Mouse (Mus musculus): ENCODE measurements around the gene AI854703.

The AI854703 gene

DNA sequence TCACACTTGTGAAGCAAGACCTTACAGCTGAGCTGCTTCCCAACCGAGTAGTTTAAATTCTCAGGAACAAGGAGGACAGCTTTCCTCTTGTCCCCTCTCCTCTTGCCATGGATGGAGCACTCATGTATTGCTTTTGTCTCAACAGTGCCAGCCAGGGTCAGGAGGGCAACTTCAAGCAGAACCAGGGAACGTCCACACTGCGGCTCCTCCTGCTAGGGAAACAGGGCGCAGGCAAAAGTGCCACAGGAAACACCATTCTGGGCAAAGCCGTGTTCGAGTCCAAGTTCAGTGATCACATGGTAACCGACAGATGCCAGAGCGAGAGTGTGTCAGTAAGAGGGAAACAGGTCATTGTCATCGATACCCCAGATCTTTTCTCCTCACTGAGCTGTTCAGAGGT is 23.5 kb downstream of the AI854703 start:
- DNase-seq (ENCODE audit: extremely low spot score, low spot score), result no peak

DNA sequence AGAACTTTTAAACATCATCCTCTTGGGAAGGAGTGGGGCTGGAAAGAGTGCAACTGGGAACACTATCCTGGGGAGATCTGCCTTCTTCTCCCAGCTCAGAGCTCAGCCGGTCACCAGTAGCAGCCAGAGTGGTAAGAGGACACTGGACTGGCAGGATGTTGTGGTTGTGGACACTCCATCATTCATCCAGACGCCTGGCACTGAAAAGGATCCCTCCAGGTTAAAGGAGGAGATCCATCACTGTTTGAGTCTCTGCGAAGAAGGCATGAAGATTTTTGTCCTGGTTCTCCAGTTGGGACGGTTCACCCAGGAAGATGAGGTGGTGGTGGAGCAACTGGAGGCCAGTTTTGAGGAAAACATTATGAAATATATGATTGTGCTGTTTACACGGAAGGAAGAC is 32.2 kb downstream of the AI854703 start:
- DNase-seq (ENCODE audit: extremely low spot score, low spot score), result no peak

DNA sequence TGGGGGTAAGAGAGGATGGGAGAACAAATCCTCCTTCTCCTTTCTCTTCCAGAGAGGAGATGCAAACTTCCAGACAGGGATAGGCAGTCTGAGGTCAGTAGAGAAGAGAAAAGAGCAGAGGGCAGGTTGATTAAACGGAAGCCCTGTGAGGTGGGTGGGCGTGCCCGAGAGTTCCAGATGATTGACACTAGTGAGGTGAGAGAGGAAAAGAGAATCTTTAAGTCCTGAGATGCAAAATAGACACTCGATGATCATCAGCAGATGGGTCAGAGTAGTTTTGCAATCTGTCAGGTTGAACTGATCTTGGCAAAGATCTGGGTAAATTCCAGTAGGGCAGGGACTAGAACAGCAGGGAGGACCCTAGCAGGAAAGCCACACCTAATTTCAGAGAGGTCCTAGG is 38.2 kb downstream of the AI854703 start:
- DNase-seq (ENCODE audit: extremely low spot score, low spot score), result no peak

DNA sequence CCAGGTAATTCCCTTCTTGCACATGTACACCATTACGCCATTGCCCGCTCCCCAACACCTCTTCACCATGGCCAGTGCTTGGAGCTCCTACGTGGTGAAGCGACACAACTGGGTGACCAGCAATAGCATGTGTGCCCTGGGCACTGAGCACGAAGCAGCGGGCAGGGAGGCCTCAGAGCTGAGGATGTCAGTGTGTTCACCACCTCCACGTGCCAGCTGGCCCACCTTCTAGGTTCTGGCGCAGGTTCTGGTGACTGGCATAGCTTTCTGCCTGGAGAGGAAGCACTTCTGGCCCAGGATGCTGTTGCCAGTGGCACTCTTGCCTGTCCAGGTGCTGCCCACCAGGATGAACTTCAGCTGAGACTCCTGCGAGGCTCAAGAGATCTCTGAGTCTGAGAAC is 38.9 kb downstream of the AI854703 start:
- DNase-seq (ENCODE audit: extremely low spot score, low spot score), result no peak

DNA sequence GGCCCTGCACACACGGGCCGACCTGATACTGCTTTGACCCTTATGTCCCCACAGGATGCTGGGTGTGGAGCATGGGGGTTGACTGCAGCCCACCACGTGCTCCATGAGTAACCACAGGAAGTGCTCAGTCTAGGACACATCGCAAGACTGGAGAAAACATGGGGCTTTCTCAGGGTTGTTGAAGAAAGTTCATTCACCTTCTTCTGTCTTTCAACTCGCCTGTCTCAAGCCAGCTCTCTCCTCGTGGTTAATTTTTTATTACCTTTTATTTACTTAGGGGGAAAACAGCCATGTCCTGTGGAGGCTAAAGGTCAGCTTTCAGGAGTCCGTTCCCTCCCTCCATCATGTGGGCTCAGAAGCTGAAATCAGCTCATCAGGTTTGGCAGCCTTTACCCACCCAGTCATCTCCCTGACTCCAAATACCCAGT is 39.6 kb downstream of the AI854703 start:
- no peak for DNase-seq (ENCODE audit: extremely low spot score, low spot score)

DNA sequence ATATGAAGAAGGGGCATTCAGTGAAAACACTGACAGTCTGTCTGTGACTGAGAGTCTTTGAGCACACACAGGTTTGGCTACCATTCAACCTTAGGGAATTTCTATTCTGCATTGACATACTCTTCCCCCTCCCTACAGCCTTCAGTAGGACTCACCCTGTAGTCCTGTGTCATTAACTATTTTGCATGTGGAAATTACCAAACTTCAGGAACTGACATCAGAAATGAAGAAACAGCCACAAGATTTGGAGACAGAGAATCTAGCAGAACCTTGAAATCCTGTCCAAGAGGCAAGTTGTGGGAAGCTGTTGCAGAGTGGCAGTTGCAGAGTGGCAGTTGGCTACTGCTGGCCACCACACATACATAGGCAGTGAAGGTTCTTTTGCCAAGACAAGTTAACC is 41.5 kb downstream of the AI854703 start:
- no peak for DNase-seq (ENCODE audit: extremely low spot score, low spot score)

DNA sequence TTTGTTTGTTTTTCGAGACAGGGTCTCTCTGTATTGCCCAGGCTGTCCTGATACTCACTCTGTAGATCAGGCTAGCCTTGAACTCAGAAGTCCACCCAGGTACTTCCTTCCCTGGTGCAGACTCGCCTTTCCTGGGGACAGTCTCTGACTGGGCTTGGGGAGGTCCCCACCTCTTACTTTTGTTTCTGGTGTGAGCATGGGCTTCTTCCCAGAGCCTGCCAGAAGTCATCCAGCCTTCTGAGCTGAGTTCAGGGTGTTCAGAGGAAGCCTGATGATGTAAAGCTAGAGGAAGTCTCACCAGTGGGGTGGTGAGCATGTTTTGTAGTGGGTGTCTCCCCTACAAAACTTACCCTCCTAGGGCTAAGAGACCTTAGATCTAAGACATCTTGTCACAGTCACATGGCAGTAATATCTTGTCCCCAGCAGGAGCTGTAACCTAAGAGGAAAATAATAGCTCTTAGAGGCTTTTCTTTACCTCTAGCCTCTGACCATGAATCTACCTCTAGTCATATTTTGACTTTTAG is 42.9 kb downstream of the AI854703 start:
- no peak for DNase-seq (ENCODE audit: extremely low spot score, low spot score)

DNA sequence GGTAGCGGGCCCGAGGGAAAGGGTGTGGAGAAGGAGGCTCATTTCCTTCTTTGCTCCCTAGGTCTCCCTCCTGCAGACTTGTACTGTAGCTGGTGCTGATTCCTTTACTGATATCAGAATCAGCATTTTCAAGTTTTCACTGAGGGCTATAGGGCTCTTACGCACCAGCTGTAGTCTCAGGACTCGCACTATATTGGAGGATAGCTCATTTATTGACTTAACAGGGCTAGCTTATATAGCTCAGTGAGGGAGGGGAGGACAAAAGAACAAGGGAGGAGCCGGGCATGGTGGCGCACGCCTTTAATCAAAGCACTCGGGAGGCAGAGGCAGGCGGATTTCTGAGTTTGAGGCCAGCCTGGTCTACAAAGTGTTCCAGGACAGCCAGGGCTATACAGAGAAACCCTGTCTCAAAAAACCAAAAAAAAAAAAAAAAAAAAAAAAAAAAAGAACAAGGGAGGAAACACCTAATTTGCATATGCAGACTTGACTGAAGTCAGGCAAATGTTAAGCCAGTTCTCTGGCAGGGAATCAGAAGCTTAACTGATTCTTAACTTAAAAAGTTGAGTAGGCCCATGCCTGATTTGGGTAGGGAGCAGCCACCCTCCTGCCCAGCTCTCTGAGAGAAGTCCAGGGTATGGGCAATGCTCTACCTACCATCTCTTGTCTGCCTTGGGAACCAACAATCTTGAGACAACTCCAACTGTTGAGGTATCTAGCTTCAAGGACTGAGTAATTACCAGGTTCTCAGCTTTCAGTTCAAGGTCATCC is 47.9 kb downstream of the AI854703 start:
- no peak for DNase-seq (ENCODE audit: extremely low spot score, low spot score)

DNA sequence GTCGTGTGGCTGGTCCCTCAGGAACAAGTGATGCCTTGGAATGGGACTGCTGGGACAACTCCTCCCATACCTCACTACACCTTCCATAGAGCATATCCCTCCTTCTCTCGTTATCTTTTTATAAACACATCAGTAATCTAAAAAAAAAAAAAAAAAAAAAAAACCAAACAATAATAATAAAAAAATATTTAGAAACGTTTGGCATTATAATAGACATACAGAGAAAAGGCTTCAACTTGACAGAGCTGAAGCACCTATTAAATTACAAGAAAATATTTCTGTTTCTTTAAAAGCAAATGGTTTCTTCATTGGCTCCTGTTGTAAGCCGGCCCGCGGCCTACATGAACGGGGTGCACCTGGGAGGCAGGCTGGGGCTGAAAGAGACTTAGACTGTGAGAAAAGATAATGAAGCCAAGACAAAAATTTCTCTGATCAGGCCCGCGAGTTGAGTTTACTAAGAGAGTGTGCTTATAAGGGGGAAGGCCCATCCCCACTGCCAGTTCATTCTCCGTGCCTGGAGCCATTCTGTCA is 48.9 kb downstream of the AI854703 start:
- DNase-seq (ENCODE audit: extremely low spot score, low spot score), result no peak

DNA sequence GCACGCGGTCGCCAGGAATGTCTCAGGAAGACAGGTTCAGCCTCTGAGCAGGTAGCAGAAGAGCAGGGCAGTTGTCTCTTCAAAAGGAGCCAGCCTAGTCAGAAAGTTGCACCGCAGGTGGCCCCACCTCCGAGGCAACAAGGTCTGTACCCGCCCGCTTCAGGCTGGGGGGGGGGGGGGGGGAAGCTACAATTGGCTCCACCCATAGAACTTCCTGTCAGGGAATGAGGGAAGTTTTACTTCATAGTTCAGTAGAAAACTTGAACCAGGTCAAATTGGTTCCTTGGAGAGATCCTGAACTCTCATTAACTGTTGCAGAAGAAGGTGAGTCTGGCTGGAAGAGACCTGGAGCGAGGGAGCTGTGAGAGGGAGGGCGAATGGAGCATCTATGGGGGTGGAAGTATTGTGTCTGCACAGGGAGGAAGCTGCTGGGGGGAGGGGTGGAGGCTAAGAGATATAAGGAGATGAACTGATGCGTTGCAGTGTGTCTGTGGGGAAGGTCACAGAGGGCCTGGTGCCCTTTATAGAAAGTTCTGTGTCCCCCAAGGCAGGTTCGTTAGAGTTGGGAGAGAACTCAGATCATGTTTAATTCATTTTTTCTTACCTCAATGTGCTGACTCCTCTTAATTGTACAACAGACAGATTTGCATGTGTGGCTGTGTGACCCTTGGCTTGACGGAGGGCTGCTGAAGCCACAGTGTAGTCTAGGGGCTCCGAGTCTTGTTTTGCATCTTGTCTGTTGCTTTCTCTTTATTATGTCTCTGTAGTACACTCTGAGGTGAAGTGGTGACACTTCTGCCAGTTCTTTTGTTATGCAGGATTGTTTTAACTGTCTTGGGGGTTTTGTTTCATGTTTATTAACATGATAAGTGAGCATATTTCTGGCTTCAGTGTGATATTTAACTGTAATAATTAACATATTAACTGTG is 49.6 kb downstream of the AI854703 start, which contains the start of gene Gimap9:
Gene Gimap9, plus strand, starts transcription at position 199 of the 929 bp plus-strand sequence.
- DNase-seq (ENCODE audit: extremely low spot score, low spot score), result peak; percentile 22

DNA sequence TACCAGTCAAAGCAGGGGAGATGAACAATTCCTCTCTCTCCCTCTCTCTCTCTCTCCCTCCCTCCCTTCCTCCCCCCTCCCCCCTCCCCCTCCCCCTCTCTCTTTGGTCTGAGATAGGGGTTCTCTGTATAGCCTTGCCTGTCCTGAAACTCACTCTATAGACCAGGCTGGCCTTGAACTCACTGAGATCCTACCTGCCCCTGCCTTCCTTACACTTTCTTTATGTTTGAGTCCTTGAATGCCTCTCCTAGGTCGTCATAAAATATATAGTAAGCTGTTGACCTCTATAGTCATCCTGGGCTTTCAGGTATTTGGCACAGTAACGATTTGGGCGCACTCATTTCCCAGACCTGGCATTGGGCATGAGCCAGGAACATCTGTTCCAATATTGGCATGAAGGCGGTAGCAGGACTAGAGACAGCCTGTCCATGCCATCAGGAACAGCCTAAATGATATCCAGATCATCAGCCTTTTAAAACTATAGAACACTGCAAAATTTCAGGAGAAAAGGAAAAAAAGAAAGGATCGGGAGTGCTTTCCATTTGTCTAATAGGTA is 50.4 kb downstream of the AI854703 start:
- DNase-seq (ENCODE audit: extremely low spot score, low spot score), result peak; percentile 2

DNA sequence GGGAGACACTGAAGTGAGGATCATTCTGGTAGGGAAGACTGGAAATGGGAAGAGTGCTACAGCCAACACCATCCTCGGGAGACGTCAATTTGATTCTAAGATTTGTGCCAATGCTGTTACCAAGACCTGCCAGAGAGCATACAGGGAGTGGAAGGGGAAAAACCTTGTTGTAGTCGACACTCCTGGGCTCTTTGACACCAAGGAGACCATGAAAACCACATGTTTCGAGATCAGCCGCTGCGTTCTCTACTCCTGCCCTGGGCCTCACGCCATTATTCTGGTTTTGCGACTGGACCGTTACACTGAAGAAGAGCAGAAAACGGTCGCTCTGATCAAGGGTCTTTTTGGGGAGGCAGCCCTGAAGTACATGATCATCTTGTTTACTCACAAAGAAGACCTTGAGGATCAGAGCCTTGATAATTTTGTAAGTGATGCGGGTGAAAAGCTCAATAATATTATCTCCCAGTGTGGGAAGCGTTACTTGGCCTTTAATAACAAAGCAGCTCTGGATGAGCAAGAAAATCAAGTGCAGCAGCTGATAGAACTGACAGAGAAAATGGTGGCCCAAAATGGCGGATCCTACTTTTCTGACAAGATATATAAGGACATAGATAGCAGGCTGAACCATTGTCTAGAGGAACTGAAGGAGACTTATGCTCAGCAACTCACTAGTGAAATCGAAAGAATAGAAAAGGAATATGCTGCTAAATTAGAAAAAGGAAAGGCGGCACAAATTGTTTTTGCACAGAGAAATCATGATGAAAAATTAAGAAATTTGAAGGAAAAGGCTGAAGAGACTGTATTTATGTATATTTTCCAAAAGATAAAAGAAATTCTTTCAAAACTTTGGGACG is 51.2 kb downstream of the AI854703 start:
- DNase-seq (ENCODE audit: extremely low spot score, low spot score), result peak; percentile 5

DNA sequence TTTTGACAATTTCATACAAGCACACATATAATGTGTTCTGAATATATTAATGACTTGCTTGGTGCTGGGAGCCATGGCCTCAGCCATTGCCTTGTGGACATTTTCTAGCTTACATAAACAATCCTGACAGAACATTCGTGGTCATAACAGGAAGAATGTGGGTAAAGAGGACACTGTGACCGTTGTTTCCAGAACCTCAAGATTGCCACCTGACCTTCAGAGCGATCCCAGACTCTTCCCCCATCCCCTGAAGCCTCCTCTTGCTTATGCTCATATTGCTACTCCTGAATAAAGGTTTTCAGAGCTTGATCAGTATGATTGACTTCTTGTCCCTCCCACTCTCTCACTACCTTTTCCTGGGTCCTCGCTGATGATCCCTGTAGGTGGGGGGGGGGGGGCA is 51.8 kb downstream of the AI854703 start:
- peak; percentile 4 for DNase-seq (ENCODE audit: extremely low spot score, low spot score)

DNA sequence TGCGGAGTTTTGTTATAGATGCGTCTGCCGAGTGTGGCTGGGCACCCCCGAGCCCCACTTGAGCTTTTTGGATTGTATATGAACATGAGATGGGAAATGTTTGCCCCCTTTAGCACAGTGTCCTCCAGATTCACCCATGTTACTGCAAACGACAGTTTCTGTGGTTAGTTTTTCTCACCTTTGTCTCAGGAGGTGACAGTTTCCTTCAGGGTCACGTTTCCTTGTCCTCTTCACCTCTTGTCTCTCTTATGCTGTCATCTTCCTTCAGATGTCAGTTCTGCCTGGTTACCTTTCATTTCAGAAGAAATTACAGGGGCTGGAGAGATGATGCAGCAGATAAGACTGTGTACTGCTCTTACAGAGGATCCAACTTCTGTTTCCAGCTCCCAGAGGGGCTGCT is 53.1 kb downstream of the AI854703 start:
- DNase-seq (ENCODE audit: extremely low spot score, low spot score), result peak; percentile 1

DNA sequence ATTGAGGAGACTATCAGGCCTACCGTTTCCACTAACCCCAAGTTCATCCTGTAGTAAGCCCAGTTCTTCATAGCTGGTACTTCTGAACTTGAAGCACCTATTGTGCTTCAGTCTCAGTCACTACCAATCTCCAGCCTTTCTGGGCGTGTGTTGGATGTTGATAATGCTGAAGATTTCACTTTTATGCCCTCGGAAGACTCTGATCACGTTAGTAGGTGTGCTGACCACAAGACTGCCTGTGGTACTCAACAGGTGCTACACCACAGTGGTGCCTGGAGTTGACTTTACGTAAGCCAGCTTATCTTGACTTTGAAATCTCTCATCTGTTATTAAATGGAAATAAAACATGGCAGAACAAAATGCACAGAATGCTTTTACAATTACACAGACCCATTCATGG is 53.9 kb downstream of the AI854703 start:
- no peak for DNase-seq (ENCODE audit: extremely low spot score, low spot score)

DNA sequence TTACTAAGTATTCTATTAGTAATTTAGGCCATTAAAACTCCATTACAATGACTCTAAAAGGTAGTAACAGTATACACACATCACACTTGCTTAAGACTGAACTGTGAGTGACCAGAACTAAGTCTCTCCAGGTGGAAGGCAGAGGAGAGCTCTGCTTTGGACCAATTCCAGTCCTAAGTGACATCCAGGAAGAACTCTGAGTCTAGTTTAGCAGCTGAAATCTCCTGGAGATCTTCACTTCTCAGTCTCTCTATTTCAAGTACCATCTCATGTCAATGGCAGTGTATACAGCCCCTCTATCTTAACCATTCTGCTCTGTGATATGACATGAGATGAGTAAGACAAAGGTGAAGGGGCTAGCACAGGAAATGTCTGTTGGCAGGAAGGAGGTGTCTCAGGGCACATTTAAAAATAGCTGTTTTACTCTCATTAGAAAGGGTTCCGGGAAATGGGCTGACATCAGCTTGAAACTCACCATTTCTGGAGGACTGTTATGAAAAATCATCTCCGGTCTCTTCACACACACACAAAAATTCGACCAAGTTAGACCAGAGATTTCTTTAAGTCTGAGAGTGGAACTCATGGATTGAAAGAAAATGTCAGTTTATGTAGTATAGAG is 55.0 kb downstream of the AI854703 start:
- DNase-seq (ENCODE audit: extremely low spot score, low spot score), result no peak

DNA sequence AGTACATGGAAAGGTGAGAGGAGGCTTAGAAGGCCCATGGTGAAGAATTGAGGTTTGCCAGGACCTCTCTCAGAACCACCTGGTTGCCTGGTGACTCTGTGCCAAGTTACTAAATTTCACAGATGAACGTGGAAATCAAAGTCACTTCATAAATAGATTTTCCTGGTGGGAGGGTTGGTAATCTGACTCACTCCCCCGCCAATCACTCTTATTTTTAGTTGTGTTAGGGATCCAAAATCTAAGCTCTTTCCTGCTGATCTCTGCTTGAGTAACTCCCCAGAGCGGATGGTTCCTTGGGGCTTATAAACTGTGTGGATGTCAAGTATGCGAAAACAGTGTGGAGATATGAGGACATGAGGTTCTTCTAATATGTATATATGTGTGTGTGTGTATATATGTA is 55.7 kb downstream of the AI854703 start:
- peak; percentile 4 for DNase-seq (ENCODE audit: extremely low spot score, low spot score)
